Comparison of ENCODE assay signal across 7 mouse cellular contexts in genomic region chr15:8659483-8659971, GRCm38 (mm10). TPM values are rescaled to one million over a fixed set of nuclear protein-coding genes. Genes with fewer than 3 reads are reported as not detected.
DNase-seq lines count a peak whose midpoint lies in the region; ATAC-seq and TF ChIP-seq lines count a peak whose summit lies in the region.

No protein-coding gene starts in this region.

- peak; percentile 54 for DNase-seq in layer of hippocampus, adult 9-11 months
- no peak for DNase-seq in layer of hippocampus, postnatal 25 days (ENCODE audit: extremely low spot score in 1 of 2, low spot score in 1 of 2)
- DNase-seq in embryonic facial prominence, embryonic 14.5 days (ENCODE audit: low spot score) = peak; percentile 61
- DNase-seq in thymus, adult 2 months = no peak
- no peak for DNase-seq in spleen, adult 12 weeks (ENCODE audit: low spot score)

- TF ChIP-seq CTCF in thymus, adult 2 months (IDR thresholded peaks at IDR 0.05; ENCODE audit: borderline replicate concordance, control insufficient read depth, extremely low read depth, insufficient read depth, low read length, poor library complexity) = no peak

- no peak overlapping the region for H3K4me2 ChIP-seq in embryonic facial prominence, embryonic 14.5 days (ENCODE audit: low read depth, low read length)
- no peak overlapping the region; the same call in 1 of the 2 replicates for H3K4me2 ChIP-seq in hindbrain, embryonic 12.5 days (replicated peaks)
- peak overlapping the region; percentile 28 for H3K4me2 ChIP-seq in neural tube, embryonic 13.5 days

- peak overlapping the region; percentile 24; the same call in 1 of the 2 replicates for H3K27ac ChIP-seq in embryonic facial prominence, embryonic 14.5 days (replicated peaks; ENCODE audit: low read depth, low read length)
- peak overlapping the region; percentile 75 for H3K27ac ChIP-seq in hindbrain, embryonic 12.5 days
- H3K27ac ChIP-seq in neural tube, embryonic 13.5 days (replicated peaks) = peak overlapping the region; percentile 75
- H3K27ac ChIP-seq in thymus, adult 2 months (ENCODE audit: control insufficient read depth, insufficient read depth, low read length) = no peak overlapping the region

- H3K9ac ChIP-seq in embryonic facial prominence, embryonic 14.5 days (ENCODE audit: low read depth, low read length) = no peak overlapping the region
- H3K9ac ChIP-seq in hindbrain, embryonic 12.5 days = no peak overlapping the region
- H3K9ac ChIP-seq in neural tube, embryonic 13.5 days = no peak overlapping the region

- no peak overlapping the region for H3K4me3 ChIP-seq in embryonic facial prominence, embryonic 14.5 days (ENCODE audit: low read depth, low read length)
- no peak overlapping the region for H3K4me3 ChIP-seq in hindbrain, embryonic 12.5 days
- H3K4me3 ChIP-seq in neural tube, embryonic 13.5 days = no peak overlapping the region
- no peak overlapping the region for H3K4me3 ChIP-seq in thymus, adult 2 months (ENCODE audit: control insufficient read depth, insufficient read depth, low read length)

- no peak for TF ChIP-seq POLR2A in thymus, adult 2 months (IDR thresholded peaks at IDR 0.05; ENCODE audit: control insufficient read depth, extremely low read depth, insufficient read depth, low read length, poor library complexity)

- H3K4me1 ChIP-seq in embryonic facial prominence, embryonic 14.5 days (ENCODE audit: control insufficient read depth, insufficient read depth, low read length) = peaks cover 39% of the 10 kb centered on the region
- peaks cover 38% of the 10 kb centered on the region for H3K4me1 ChIP-seq in hindbrain, embryonic 12.5 days
- peaks cover 72% of the 10 kb centered on the region for H3K4me1 ChIP-seq in neural tube, embryonic 13.5 days (replicated peaks)
- no peaks in the 10 kb centered on the region for H3K4me1 ChIP-seq in thymus, adult 2 months (replicated peaks; ENCODE audit: control insufficient read depth, insufficient read depth, low read length)

- WGBS in embryonic facial prominence, embryonic 14.5 days = 19% methylated on average over 8 of the region's 8 CpGs
- WGBS in hindbrain, embryonic 12.5 days = 3% methylated on average over 8 of the region's 8 CpGs
- WGBS in neural tube, embryonic 13.5 days = 3% methylated on average over 8 of the region's 8 CpGs
- WGBS in thymus, adult 2 months = 67% methylated on average over 8 of the region's 8 CpGs

- no peaks in the 10 kb centered on the region for H3K9me3 ChIP-seq in embryonic facial prominence, embryonic 14.5 days (ENCODE audit: control insufficient read depth, low read length)
- no peaks in the 10 kb centered on the region for H3K9me3 ChIP-seq in hindbrain, embryonic 12.5 days (replicated peaks)
- no peaks in the 10 kb centered on the region for H3K9me3 ChIP-seq in neural tube, embryonic 13.5 days

- ATAC-seq in embryonic facial prominence, embryonic 14.5 days (ENCODE audit: low read depth) = peak; percentile 71
- ATAC-seq in hindbrain, embryonic 12.5 days (ENCODE audit: low FRiP score) = peak; percentile 87
- ATAC-seq in neural tube, embryonic 13.5 days (ENCODE audit: low read depth) = peak; percentile 92

- no peaks in the 10 kb centered on the region for H3K27me3 ChIP-seq in embryonic facial prominence, embryonic 14.5 days (replicated peaks; ENCODE audit: control insufficient read depth, insufficient read depth, low read length)
- H3K27me3 ChIP-seq in hindbrain, embryonic 12.5 days = no peaks in the 10 kb centered on the region
- 0 out of 2 replicates have a peak, but pooled peaks cover 3% of the 10 kb centered on the region for H3K27me3 ChIP-seq in neural tube, embryonic 13.5 days
- no peaks in the 10 kb centered on the region; the same call in 1 of the 2 replicates for H3K27me3 ChIP-seq in thymus, adult 2 months (ENCODE audit: control insufficient read depth, insufficient read depth, low read length)

- no peaks in the 10 kb centered on the region for H3K36me3 ChIP-seq in embryonic facial prominence, embryonic 14.5 days (ENCODE audit: control insufficient read depth, insufficient read depth, low read length)
- H3K36me3 ChIP-seq in hindbrain, embryonic 12.5 days = no peaks in the 10 kb centered on the region
- no peaks in the 10 kb centered on the region for H3K36me3 ChIP-seq in neural tube, embryonic 13.5 days
- H3K36me3 ChIP-seq in thymus, adult 2 months (ENCODE audit: control insufficient read depth, insufficient read depth, low read length) = no peaks in the 10 kb centered on the region

RNA-seq across cellular contexts. Expression of gene Slc1a3, which starts 51.0 kb away (rescaled TPM):
- 100 to 1,000 TPM; 419 to 424 TPM for total RNA-seq in layer of hippocampus, postnatal 25 days (2021)
- polyA plus RNA-seq in embryonic facial prominence, embryonic 14.5 days (2014; fragmentation: Nextera tagmentation; extraction: Ambion mirVana) = 32.8 and 36.5 TPM in 2 replicates
- polyA plus RNA-seq in hindbrain, embryonic 12.5 days (2016; fragmentation: Nextera tagmentation; extraction: Ambion mirVana) = 97.2 and 112 TPM in 2 replicates
- 155 and 156 TPM in 2 replicates for polyA plus RNA-seq in neural tube, embryonic 13.5 days (2015; fragmentation: Nextera tagmentation; extraction: Ambion mirVana)
- 19.2 and 23.1 TPM in 2 replicates for polyA plus RNA-seq in thymus, adult 2 months (2012; rRNA removed)

Comparison
In these comparisons a context has a peak if more than half of its experiments do, and no peak if none do; other contexts are left out.
1. DNase-seq: peak in layer of hippocampus, adult 9-11 months (single experiment) and embryonic facial prominence, embryonic 14.5 days (single experiment); none in layer of hippocampus, postnatal 25 days (0 of 2), thymus, adult 2 months (single experiment) and spleen, adult 12 weeks (single experiment).
2. Peak in every context shown above with its lines, with median percentiles within 50 percentile points of each other: ATAC-seq.